Mouse (Mus musculus): ENCODE measurements around the gene Cemip2. TPM values are rescaled to one million over a fixed set of nuclear protein-coding genes. Genes with fewer than 3 reads are reported as not detected.

Gene Cemip2
- polyA plus RNA-seq, 1 experiment from 2014 or later: 33.8 TPM

DNA sequence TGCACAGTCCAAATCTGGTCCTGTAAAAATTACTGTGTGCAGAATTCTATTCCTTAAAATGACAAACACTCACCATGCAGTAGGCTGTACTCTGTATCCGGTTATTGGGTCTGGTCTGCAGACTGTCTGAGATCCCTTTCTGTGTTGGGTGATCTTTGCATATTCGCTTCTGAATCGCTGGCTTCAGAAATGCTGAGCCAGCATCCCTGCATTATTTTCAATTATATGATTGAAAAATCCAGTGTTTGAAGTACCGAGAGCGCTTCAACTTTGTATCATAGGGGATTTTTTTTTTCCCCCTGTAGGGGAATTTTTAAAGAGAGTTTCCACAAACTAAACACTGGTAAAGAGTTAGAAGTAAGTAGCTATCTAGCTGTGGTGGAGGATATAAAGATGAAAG lies 32.0 kb downstream of the Cemip2 start:
- Histone ChIP-seq H3K4me2 (ENCODE audit: low read depth, low read length) (no peak overlapping the region), H3K4me3 (ENCODE audit: low read depth, low read length) (no peak overlapping the region), H3K4me1 (ENCODE audit: control insufficient read depth, insufficient read depth, low read length) (no peaks in the 10 kb centered on the region; the same call in 1 of the 2 replicates), H3K9me3 (ENCODE audit: control insufficient read depth, low read length) (no peaks in the 10 kb centered on the region), H3K27ac (replicated peaks; ENCODE audit: low read depth, low read length) (no peak overlapping the region), H3K27me3 (replicated peaks; ENCODE audit: control insufficient read depth, insufficient read depth, low read length) (no peaks in the 10 kb centered on the region), H3K9ac (ENCODE audit: low read depth, low read length) (no peak overlapping the region), H3K36me3 (ENCODE audit: control insufficient read depth, insufficient read depth, low read length) (peaks cover 93% of the 10 kb centered on the region)
- no peak for DNase-seq (ENCODE audit: low spot score)
- ATAC-seq (ENCODE audit: low read depth): no peak
- WGBS: 86% methylated on average over 5 of the region's 5 CpGs

DNA sequence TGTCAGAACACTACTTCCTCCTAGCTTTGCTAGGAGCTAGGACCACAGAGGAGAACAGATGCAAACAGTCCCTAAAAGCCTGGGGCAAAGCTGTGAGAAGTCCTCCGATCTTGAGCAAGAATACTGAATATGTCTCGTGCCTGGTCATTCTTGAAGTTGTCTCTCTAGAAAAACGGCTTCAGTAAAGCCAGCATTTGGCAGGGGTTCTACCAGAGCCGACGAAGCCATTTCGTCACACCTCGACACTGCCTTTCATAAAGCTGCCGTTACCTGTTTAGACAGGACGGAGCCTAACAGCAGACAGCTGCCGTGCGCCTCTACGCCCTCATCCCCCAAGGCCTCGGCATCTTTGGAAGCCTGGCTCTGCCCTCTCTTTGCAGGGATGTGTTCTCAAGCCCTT lies 35.4 kb downstream of the Cemip2 start:
- H3K27ac ChIP-seq (replicated peaks; ENCODE audit: low read depth, low read length): no peak overlapping the region
- no peak overlapping the region for H3K9ac ChIP-seq (ENCODE audit: low read depth, low read length)
- no peaks in the 10 kb centered on the region for H3K27me3 ChIP-seq (replicated peaks; ENCODE audit: control insufficient read depth, insufficient read depth, low read length)
- WGBS: 78% methylated on average over 13 of the region's 13 CpGs
- ATAC-seq (ENCODE audit: low read depth) (no peak), DNase-seq (ENCODE audit: low spot score) (peak; percentile 40)
- no peak overlapping the region for H3K4me2 ChIP-seq (ENCODE audit: low read depth, low read length)
- H3K36me3 ChIP-seq (ENCODE audit: control insufficient read depth, insufficient read depth, low read length): peaks cover 89% of the 10 kb centered on the region
- H3K4me3 ChIP-seq (ENCODE audit: low read depth, low read length): no peak overlapping the region
- no peaks in the 10 kb centered on the region; the same call in 1 of the 2 replicates for H3K4me1 ChIP-seq (ENCODE audit: control insufficient read depth, insufficient read depth, low read length)
- no peaks in the 10 kb centered on the region for H3K9me3 ChIP-seq (ENCODE audit: control insufficient read depth, low read length)

DNA sequence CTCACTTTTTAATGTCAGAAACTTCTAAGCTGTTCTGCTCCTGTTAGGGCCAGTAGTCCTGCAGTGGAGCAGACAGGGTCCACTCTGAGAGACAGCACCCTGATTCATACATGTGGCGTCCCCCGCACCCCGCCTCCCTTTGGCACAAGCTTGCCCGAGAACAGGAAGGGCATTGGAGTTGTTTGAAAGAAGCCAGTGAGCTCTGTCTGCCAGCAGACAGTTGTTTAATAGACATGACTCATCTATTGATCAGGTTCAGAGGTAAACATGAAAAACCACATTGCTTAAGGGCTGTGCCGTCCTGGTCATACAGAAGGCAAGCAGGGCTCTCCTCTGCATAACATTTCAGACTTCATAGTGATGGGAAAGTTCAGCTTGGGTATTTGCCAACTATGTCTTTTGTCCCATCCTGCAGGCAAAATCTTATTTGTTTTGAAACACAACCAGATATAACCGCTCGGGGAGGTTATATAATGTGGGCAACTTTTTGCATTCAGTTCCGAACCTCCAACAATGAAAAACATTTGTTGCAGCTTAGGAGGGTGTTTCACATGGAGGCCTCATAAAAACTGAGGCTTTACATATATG lies 36.4 kb downstream of the Cemip2 start:
- H3K36me3 ChIP-seq (ENCODE audit: control insufficient read depth, insufficient read depth, low read length): peaks cover 84% of the 10 kb centered on the region

DNA sequence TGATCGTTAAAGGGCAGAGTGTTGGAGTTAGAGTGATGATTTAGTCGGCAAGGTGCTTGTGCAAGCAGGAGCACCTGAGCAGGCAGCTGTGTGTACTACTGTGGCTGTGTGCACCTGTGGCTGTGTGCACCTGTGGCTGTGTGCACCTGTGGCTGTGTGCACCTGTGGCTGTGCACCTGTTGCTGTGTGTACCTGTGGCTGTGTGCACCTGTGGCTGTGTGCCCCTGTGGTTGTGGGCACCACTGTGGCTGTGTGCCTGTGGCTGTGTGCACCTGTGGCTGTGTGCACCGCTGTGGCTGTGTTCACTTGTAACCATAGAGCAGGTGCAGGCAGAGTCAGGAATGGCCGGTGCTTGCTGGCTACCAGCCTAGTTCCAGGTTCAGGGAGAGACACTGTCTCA lies 38.1 kb downstream of the Cemip2 start:
- H3K4me2 ChIP-seq (ENCODE audit: low read depth, low read length): no peak overlapping the region
- DNase-seq (ENCODE audit: low spot score): no peak
- no peaks in the 10 kb centered on the region for H3K9me3 ChIP-seq (ENCODE audit: control insufficient read depth, low read length)
- H3K4me3 ChIP-seq (ENCODE audit: low read depth, low read length): no peak overlapping the region
- WGBS: 92% methylated on average over 4 of the region's 4 CpGs
- no peak overlapping the region for H3K9ac ChIP-seq (ENCODE audit: low read depth, low read length)
- no peaks in the 10 kb centered on the region for H3K27me3 ChIP-seq (replicated peaks; ENCODE audit: control insufficient read depth, insufficient read depth, low read length)
- H3K36me3 ChIP-seq (ENCODE audit: control insufficient read depth, insufficient read depth, low read length): peaks cover 84% of the 10 kb centered on the region
- no peaks in the 10 kb centered on the region; the same call in 1 of the 2 replicates for H3K4me1 ChIP-seq (ENCODE audit: control insufficient read depth, insufficient read depth, low read length)
- ATAC-seq (ENCODE audit: low read depth): no peak
- no peak overlapping the region for H3K27ac ChIP-seq (replicated peaks; ENCODE audit: low read depth, low read length)

More for the DNA sequence above, 36.4 kb downstream of the Cemip2 start:
- DNase-seq (ENCODE audit: low spot score) (peak; percentile 53), ATAC-seq (ENCODE audit: low read depth) (no peak)
- Histone ChIP-seq H3K27ac (replicated peaks; ENCODE audit: low read depth, low read length) (peak overlapping the region; percentile 59), H3K4me3 (ENCODE audit: low read depth, low read length) (no peak overlapping the region), H3K4me2 (ENCODE audit: low read depth, low read length) (no peak overlapping the region), H3K4me1 (ENCODE audit: control insufficient read depth, insufficient read depth, low read length) (no peaks in the 10 kb centered on the region; the same call in 1 of the 2 replicates), H3K27me3 (replicated peaks; ENCODE audit: control insufficient read depth, insufficient read depth, low read length) (no peaks in the 10 kb centered on the region), H3K9me3 (ENCODE audit: control insufficient read depth, low read length) (no peaks in the 10 kb centered on the region), H3K9ac (ENCODE audit: low read depth, low read length) (no peak overlapping the region)
- WGBS: 58% methylated on average over 8 of the region's 8 CpGs

DNA sequence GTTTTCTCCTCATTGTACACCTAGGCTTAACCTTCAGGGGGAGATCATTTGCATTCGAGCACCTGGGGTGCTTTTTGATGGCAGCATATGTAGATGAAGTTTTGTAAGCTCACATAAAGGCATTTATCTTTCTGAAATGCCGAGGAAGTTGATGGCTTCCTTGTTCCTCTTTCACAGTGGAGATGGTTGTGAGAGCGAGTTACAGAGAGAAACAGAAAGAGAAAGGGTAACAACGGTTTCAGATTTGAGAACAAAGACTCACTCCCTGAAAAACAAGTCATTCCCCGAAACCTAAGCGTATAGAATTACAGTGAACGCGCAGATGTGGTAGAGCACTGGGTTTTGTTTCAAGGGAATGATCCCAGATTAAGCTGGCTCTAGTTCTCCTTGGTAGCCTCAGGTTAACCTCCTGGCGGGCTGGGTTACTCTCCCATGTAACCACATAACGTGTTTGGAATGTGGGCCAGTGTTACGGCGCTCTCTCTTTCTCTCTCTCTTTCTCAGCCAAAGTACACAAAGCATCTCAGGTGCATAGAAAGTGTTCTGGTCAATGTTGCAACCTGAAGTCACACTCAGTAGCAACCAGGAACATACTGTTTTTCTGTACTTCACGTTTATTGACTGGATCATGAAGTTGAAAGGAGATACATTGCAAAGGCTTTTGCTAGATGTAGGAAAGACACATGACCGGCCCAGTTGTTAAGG lies 40.0 kb downstream of the Cemip2 start:
- Histone ChIP-seq H3K4me1 (ENCODE audit: control insufficient read depth, insufficient read depth, low read length) (peaks cover 7% of the 10 kb centered on the region), H3K27me3 (replicated peaks; ENCODE audit: control insufficient read depth, insufficient read depth, low read length) (no peaks in the 10 kb centered on the region), H3K9me3 (ENCODE audit: control insufficient read depth, low read length) (no peaks in the 10 kb centered on the region), H3K4me2 (ENCODE audit: low read depth, low read length) (no peak overlapping the region), H3K36me3 (ENCODE audit: control insufficient read depth, insufficient read depth, low read length) (peaks cover 70% of the 10 kb centered on the region), H3K9ac (ENCODE audit: low read depth, low read length) (no peak overlapping the region), H3K27ac (replicated peaks; ENCODE audit: low read depth, low read length) (no peak overlapping the region; the same call in 1 of the 2 replicates), H3K4me3 (ENCODE audit: low read depth, low read length) (no peak overlapping the region)
- 53% methylated on average over 14 of the region's 14 CpGs for whole genome bisulfite sequencing
- ATAC-seq (ENCODE audit: low read depth) (peak; percentile 89), DNase-seq (ENCODE audit: low spot score) (peak; percentile 83)

DNA sequence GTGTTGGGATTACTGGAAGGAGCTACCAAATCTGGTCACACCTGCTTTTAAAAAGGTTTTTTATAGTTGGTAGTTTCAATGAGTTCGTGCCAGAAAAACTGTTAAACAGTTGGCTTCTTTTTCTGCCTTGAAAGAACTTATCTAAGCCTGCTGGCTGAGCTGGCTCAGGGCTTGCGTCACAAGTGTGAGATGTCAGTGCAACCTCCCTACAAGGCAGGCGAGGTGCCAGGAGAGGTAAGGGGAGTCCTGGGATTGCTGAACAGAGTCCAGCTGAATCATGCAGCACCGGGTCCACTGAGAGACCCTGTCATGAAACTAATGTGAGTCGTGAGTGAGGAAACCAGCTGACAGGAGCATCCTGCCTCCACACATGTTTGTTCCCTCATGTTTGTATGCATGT lies 41.4 kb downstream of the Cemip2 start:
- Histone ChIP-seq H3K27me3 (replicated peaks; ENCODE audit: control insufficient read depth, insufficient read depth, low read length) (no peaks in the 10 kb centered on the region), H3K36me3 (ENCODE audit: control insufficient read depth, insufficient read depth, low read length) (peaks cover 70% of the 10 kb centered on the region)

DNA sequence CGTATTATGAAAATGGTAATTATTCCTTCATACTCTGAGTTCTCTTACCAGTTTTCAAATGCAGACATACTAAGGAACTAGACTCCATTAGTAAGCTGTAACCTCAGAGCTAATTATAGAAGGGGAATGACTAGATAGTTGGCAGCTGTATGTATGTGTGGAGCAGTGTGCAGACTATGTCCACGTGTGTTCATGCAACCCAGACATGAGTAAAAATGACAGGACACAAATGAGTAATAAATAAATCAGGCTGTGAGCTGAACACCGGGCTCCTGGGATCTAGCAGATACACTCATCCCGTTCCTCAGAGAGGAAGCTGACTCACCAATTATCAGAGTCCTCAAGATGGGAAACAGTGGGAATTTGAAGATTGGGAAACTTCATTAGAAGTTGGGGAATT lies 42.0 kb downstream of the Cemip2 start:
- 77% methylated on average over 4 of the region's 4 CpGs for WGBS
- no peak for ATAC-seq (ENCODE audit: low read depth)
- peaks cover 7% of the 10 kb centered on the region; the same call in 1 of the 2 replicates for H3K4me1 ChIP-seq (ENCODE audit: control insufficient read depth, insufficient read depth, low read length)
- no peaks in the 10 kb centered on the region for H3K27me3 ChIP-seq (replicated peaks; ENCODE audit: control insufficient read depth, insufficient read depth, low read length)
- no peak overlapping the region for H3K4me2 ChIP-seq (ENCODE audit: low read depth, low read length)
- H3K27ac ChIP-seq (replicated peaks; ENCODE audit: low read depth, low read length): no peak overlapping the region
- peaks cover 64% of the 10 kb centered on the region for H3K36me3 ChIP-seq (ENCODE audit: control insufficient read depth, insufficient read depth, low read length)
- no peaks in the 10 kb centered on the region for H3K9me3 ChIP-seq (ENCODE audit: control insufficient read depth, low read length)
- no peak overlapping the region for H3K9ac ChIP-seq (ENCODE audit: low read depth, low read length)
- H3K4me3 ChIP-seq (ENCODE audit: low read depth, low read length): no peak overlapping the region
- no peak for DNase-seq (ENCODE audit: low spot score)

More for the DNA sequence above, 41.4 kb downstream of the Cemip2 start:
- H3K4me3 ChIP-seq (ENCODE audit: low read depth, low read length): no peak overlapping the region
- no peak overlapping the region for H3K27ac ChIP-seq (replicated peaks; ENCODE audit: low read depth, low read length)
- no peak overlapping the region for H3K4me2 ChIP-seq (ENCODE audit: low read depth, low read length)
- peak; percentile 43 for DNase-seq (ENCODE audit: low spot score)
- no peaks in the 10 kb centered on the region for H3K9me3 ChIP-seq (ENCODE audit: control insufficient read depth, low read length)
- H3K9ac ChIP-seq (ENCODE audit: low read depth, low read length): no peak overlapping the region
- peaks cover 7% of the 10 kb centered on the region for H3K4me1 ChIP-seq (ENCODE audit: control insufficient read depth, insufficient read depth, low read length)
- WGBS: 60% methylated on average over 5 of the region's 5 CpGs
- ATAC-seq (ENCODE audit: low read depth): no peak

DNA sequence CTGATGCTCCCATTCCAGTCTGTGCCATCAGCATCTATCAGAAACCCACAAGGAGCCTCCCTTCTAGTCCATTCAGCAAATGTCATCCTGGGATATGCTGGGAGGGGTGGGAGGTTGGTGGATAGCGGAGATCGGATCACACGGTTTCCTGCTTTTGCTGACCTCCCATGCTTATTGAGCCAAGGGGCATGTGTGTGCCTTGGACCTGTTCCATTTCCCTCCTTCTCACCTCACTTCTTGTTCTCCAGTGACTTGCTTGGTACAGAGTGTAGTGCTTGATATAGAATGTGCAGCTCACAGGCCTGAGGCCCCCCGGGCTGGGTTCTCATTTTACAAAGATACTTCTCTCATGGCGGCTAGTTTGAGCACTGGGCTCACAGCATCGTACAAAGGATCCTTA lies 43.7 kb downstream of the Cemip2 start:
- Histone ChIP-seq H3K9ac (ENCODE audit: low read depth, low read length) (no peak overlapping the region), H3K9me3 (ENCODE audit: control insufficient read depth, low read length) (no peaks in the 10 kb centered on the region), H3K4me2 (ENCODE audit: low read depth, low read length) (no peak overlapping the region), H3K27me3 (replicated peaks; ENCODE audit: control insufficient read depth, insufficient read depth, low read length) (no peaks in the 10 kb centered on the region), H3K4me3 (ENCODE audit: low read depth, low read length) (no peak overlapping the region), H3K4me1 (ENCODE audit: control insufficient read depth, insufficient read depth, low read length) (peaks cover 7% of the 10 kb centered on the region; the same call in 1 of the 2 replicates), H3K36me3 (ENCODE audit: control insufficient read depth, insufficient read depth, low read length) (peaks cover 60% of the 10 kb centered on the region), H3K27ac (replicated peaks; ENCODE audit: low read depth, low read length) (no peak overlapping the region)
- 58% methylated on average over 6 of the region's 6 CpGs for WGBS
- no peak for DNase-seq (ENCODE audit: low spot score)
- no peak for ATAC-seq (ENCODE audit: low read depth)

Measured in embryonic facial prominence, embryonic 14.5 days (tissue).